Mouse (Mus musculus) liver, embryonic 13.5 days (tissue): ENCODE results near the gene Mybl2. TPM values are rescaled to one million over a fixed set of nuclear protein-coding genes. Genes with fewer than 3 reads are reported as not detected.
"Not testable (repeated sequence)": the region's sequence is repeated elsewhere in the genome, so short reads cannot be mapped to it uniquely, and the experiment has no call there.

Experiments used
- ATAC-seq: fragments of 200-750 bp; cut with Nextera tagmentation; 2 replicates; pipeline ENCODE4 v1.8.0; 2017; ENCODE audit warnings: low read depth, mild to moderate bottlenecking, moderate number of reproducible peaks, moderate library complexity
- DNase-seq: peaks from one replicate; pipeline ENCODE4 v3.0.0; 2022
- H3K27ac ChIP-seq: fragments of 300-500 bp; sonication (generic); 2 replicates; pipeline ENCODE4 v1.5.1; 2015; ENCODE audit warnings: moderate library complexity, mild to moderate bottlenecking, inconsistent platforms
- H3K27me3 ChIP-seq: fragments of 300-500 bp; sonication (generic); 2 replicates; pipeline ENCODE4 v1.6.1; 2015; ENCODE audit warnings: mild to moderate bottlenecking, inconsistent platforms
- H3K36me3 ChIP-seq: fragments of 300-500 bp; sonication (generic); 2 replicates; pipeline ENCODE4 v1.6.1; 2015; ENCODE audit warnings: mild to moderate bottlenecking, inconsistent platforms
- H3K4me1 ChIP-seq: fragments of 300-500 bp; sonication (generic); replicated peaks from 2 replicates; pipeline ENCODE4 v1.6.1; 2015; ENCODE audit warnings: inconsistent platforms
- H3K4me2 ChIP-seq: fragments of 300-500 bp; sonication (generic); 2 replicates; pipeline ENCODE4 v1.6.1; 2015; ENCODE audit warnings: inconsistent platforms, mild to moderate bottlenecking, moderate library complexity
- H3K4me3 ChIP-seq: fragments of 300-500 bp; sonication (generic); replicated peaks from 2 replicates; pipeline ENCODE4 v1.5.1; 2015; ENCODE audit warnings: mild to moderate bottlenecking, inconsistent platforms
- H3K9ac ChIP-seq: fragments of 300-500 bp; sonication (generic); 2 replicates; pipeline ENCODE4 v1.6.1; 2015; ENCODE audit warnings: mild to moderate bottlenecking, inconsistent platforms
- H3K9me3 ChIP-seq: fragments of 300-500 bp; sonication (generic); replicated peaks from 2 replicates; pipeline ENCODE4 v1.6.1; 2016; ENCODE audit warnings: inconsistent platforms
- WGBS: fragments of 180-500 bp; shearing (Covaris S2); methylation state at CpG from one replicate; pipeline ENCODE4 v1.1.7; 2015; ENCODE audit not compliant: insufficient replicate concordance; 5-methylcytosine and 5-hydroxymethylcytosine counted together
- polyA plus RNA-seq: library from polyadenylated mRNA; unstranded; fragments of >200 nt; fragmentation: Nextera tagmentation; extraction: Ambion mirVana; gene quantifications from 2 replicates; pipeline ENCODE4 v1.2.1, GENCODE M21; 2015

Mybl2 gene
- polyA plus RNA-seq, 1 experiment from 2014 or later = 45.7 TPM

DNA sequence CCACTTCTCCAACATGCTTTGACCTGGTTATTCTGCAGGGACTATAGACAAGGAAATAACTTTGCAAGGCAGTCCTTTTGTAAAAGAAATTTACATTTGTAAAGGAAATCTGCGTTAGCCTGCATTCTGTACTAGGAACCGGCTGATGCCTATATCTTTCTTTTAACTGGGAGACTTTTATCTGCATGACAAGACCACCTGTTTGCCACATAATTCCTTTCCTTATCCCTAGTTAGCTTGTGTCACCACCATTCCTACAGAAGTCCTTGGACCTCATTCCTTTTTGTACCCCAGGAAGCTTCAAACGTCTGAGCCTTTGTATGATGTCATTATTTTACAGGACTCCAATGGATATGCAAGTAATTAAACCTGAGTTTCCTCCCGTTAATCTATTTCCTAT lies 1.7 kb upstream of the Mybl2 start:
- H3K4me3 ChIP-seq = no peak overlapping the region
- no peak for DNase-seq
- peaks cover 49% of the 10 kb centered on the region for H3K4me1 ChIP-seq
- WGBS = 72% methylated on average over 4 of the region's 4 CpGs
- H3K36me3 ChIP-seq = peaks cover 6% of the 10 kb centered on the region; the same call in 1 of the 2 replicates
- no peaks in the 10 kb centered on the region for H3K27me3 ChIP-seq
- H3K27ac ChIP-seq = no peak overlapping the region
- H3K4me2 ChIP-seq = no peak overlapping the region
- ATAC-seq = no peak
- H3K9me3 ChIP-seq = no peaks in the 10 kb centered on the region
- H3K9ac ChIP-seq = no peak overlapping the region

DNA sequence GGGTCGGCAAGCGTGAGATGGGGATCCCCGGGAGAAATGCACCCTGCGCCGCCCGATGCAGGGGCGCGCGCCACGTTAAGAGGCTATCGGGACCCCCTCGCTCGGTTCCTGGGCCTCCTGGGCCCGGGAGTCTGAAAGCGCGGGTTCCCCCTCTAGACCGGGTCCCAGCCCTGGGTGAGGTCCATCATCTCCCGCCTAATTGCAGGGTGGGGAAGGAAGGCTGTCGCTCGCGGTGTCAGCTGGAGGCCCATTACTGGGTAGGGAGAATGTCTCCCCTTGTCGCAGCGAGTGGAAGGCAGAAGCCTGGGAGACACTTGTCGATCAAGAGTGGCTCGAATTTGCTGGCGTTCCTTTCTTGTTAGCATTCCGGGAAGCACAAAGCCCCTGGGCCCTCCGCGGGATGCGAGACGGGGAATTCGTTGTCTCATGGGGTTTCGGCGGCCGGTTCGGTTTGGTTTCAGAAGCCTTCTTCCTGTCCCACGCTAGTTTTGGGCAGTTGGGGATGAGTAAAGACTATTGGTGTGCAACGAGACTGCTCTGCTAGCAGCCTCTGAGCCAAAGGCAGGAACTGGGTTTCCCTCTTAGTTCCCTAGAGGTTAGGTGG lies 506 bp downstream of the Mybl2 start:
- peaks cover 27% of the 10 kb centered on the region for H3K36me3 ChIP-seq
- peaks cover 68% of the 10 kb centered on the region for H3K4me1 ChIP-seq
- WGBS = 0% methylated on average over 38 of the region's 38 CpGs
- H3K4me2 ChIP-seq = peak overlapping the region; percentile 99
- H3K4me3 ChIP-seq = peak overlapping the region; percentile 94
- H3K9ac ChIP-seq = peak overlapping the region; percentile 94
- H3K27me3 ChIP-seq = no peaks in the 10 kb centered on the region
- DNase-seq = peak; percentile 26
- peak overlapping the region; percentile 86 for H3K27ac ChIP-seq
- no peaks in the 10 kb centered on the region for H3K9me3 ChIP-seq
- ATAC-seq = peak; percentile 57

DNA sequence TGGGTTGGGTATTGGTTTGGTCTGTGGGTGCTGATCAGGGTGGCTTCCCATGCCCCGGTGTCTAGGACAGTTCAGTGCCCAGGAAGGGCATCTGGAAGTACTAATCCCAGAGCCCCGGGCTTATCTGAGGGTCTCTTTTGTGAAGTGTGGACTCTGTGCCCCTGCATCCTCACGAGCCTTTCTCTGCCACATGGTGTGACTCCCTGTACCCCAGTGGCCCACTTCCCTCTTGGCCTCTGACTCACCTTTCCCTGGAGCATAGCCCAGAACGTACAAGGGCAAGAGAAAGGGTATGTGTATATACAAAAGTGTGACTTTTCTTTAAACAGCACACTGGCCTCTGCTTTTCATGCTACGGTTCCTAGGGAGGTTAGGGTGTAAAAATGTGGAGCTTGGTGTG lies 1.2 kb downstream of the Mybl2 start:
- Histone ChIP-seq H3K4me2 (peak overlapping the region; percentile 99), H3K27me3 (no peaks in the 10 kb centered on the region), H3K9ac (peak overlapping the region; percentile 94), H3K36me3 (peaks cover 33% of the 10 kb centered on the region), H3K4me3 (peak overlapping the region; percentile 94), H3K27ac (0 out of 2 replicates have a peak overlapping the region, but pooled peaks have one; percentile 48), H3K4me1 (peaks cover 74% of the 10 kb centered on the region), H3K9me3 (no peaks in the 10 kb centered on the region)
- DNase-seq (no peak), ATAC-seq (no peak)
- WGBS = 21% methylated on average over 5 of the region's 5 CpGs

DNA sequence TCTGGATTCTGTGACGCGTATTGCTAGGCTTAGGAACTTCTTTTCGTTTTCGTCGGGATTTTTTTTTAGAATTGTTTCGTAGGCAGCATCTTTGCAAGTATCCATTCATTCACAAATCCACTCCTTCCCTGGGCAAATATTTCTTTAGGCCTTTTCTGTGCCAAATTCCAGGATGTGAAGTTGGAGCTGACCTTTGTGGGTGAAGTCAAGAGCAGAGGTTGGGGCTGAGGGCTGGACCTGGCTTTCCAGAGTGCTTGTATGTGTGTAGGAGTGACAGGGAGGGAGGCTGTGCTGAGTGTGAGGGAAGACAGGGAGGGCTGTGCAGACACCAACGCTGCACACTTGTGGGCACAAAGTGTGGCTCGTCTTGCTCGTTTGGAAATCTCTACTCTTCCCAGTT lies 2.1 kb downstream of the Mybl2 start:
- Histone ChIP-seq H3K4me3 (peak overlapping the region; percentile 94), H3K4me2 (peak overlapping the region; percentile 99), H3K36me3 (peaks cover 41% of the 10 kb centered on the region), H3K4me1 (peaks cover 80% of the 10 kb centered on the region), H3K27ac (peak overlapping the region; percentile 48; the same call in 1 of the 2 replicates), H3K9me3 (no peaks in the 10 kb centered on the region), H3K9ac (peak overlapping the region; percentile 94), H3K27me3 (no peaks in the 10 kb centered on the region)
- ATAC-seq (no peak), DNase-seq (no peak)
- WGBS = 83% methylated on average over 9 of the region's 9 CpGs

- H3K27ac ChIP-seq = not testable (repeated sequence)
- H3K4me2 ChIP-seq = peak overlapping the region; percentile 17; the same call in 1 of the 2 replicates
Observed at GRCm38 (mm10) chr2:163058981-163059380, 4.5 kb downstream of the Mybl2 start.

GRCm38 (mm10) chr2:163060630-163061029 lies 6.1 kb downstream of the Mybl2 start:
- no peak overlapping the region for H3K9ac ChIP-seq
- no peaks in the 10 kb centered on the region for H3K9me3 ChIP-seq
- no peaks in the 10 kb centered on the region for H3K27me3 ChIP-seq
- WGBS = 52% methylated on average over 6 of the region's 6 CpGs
- ATAC-seq = no peak
- H3K4me3 ChIP-seq = no peak overlapping the region
- peak overlapping the region; percentile 34; the same call in 1 of the 2 replicates for H3K27ac ChIP-seq
- no peak for DNase-seq
- H3K4me1 ChIP-seq = peaks cover 57% of the 10 kb centered on the region
- peaks cover 82% of the 10 kb centered on the region for H3K36me3 ChIP-seq
- H3K4me2 ChIP-seq = no peak overlapping the region

More at GRCm38 (mm10) chr2:163058981-163059380, 4.5 kb downstream of the Mybl2 start:
- 79% methylated on average over 7 of the region's 7 CpGs for WGBS
- peaks cover 65% of the 10 kb centered on the region for H3K36me3 ChIP-seq
- not testable (repeated sequence) for DNase-seq, H3K4me3 ChIP-seq, H3K27me3 ChIP-seq, ATAC-seq, H3K9me3 ChIP-seq, H3K9ac ChIP-seq
- peaks cover 65% of the 10 kb centered on the region for H3K4me1 ChIP-seq

GRCm38 (mm10) chr2:163061203-163062118 lies 7.0 kb downstream of the Mybl2 start:
- 43% methylated on average over 8 of the region's 8 CpGs for WGBS
- Histone ChIP-seq H3K27me3 (no peaks in the 10 kb centered on the region), H3K36me3 (peaks cover 90% of the 10 kb centered on the region), H3K27ac (peak overlapping the region; percentile 16; the same call in 1 of the 2 replicates), H3K4me1 (peaks cover 49% of the 10 kb centered on the region), H3K4me2 (no peak overlapping the region), H3K9me3 (no peaks in the 10 kb centered on the region), H3K4me3 (no peak overlapping the region), H3K9ac (no peak overlapping the region)
- DNase-seq (no peak), ATAC-seq (no peak)

- DNase-seq = no peak
- no peaks in the 10 kb centered on the region for H3K9me3 ChIP-seq
- peaks cover 95% of the 10 kb centered on the region for H3K36me3 ChIP-seq
- no peak overlapping the region for H3K4me3 ChIP-seq
- no peak overlapping the region for H3K4me2 ChIP-seq
- WGBS = 76% methylated on average over 6 of the region's 6 CpGs
- H3K27me3 ChIP-seq = no peaks in the 10 kb centered on the region
- no peak overlapping the region for H3K27ac ChIP-seq
- peaks cover 43% of the 10 kb centered on the region for H3K4me1 ChIP-seq
- H3K9ac ChIP-seq = no peak overlapping the region
- no peak for ATAC-seq
Observed at GRCm38 (mm10) chr2:163062119-163062508, 7.6 kb downstream of the Mybl2 start.

- peaks cover 2% of the 10 kb centered on the region for H3K4me1 ChIP-seq
- H3K4me3 ChIP-seq = no peak overlapping the region
- no peaks in the 10 kb centered on the region for H3K27me3 ChIP-seq
- H3K9me3 ChIP-seq = no peaks in the 10 kb centered on the region
- H3K9ac ChIP-seq = no peak overlapping the region
- no peak for DNase-seq
- H3K4me2 ChIP-seq = no peak overlapping the region
- ATAC-seq = no peak
- 83% methylated on average over 6 of the region's 6 CpGs for WGBS
- no peak overlapping the region for H3K27ac ChIP-seq
- peaks cover 100% of the 10 kb centered on the region for H3K36me3 ChIP-seq
Observed at GRCm38 (mm10) chr2:163066326-163066725, 11.8 kb downstream of the Mybl2 start.

GRCm38 (mm10) chr2:163067233-163067632 lies 12.7 kb downstream of the Mybl2 start:
- no peaks in the 10 kb centered on the region for H3K9me3 ChIP-seq
- ATAC-seq = no peak
- H3K9ac ChIP-seq = no peak overlapping the region
- H3K4me2 ChIP-seq = no peak overlapping the region
- no peaks in the 10 kb centered on the region for H3K4me1 ChIP-seq
- no peak overlapping the region for H3K27ac ChIP-seq
- H3K27me3 ChIP-seq = no peaks in the 10 kb centered on the region
- DNase-seq = no peak
- H3K36me3 ChIP-seq = peaks cover 100% of the 10 kb centered on the region
- H3K4me3 ChIP-seq = no peak overlapping the region
- 72% methylated on average over 1 of the region's 1 CpGs for WGBS

GRCm38 (mm10) chr2:163070213-163070612 lies 15.7 kb downstream of the Mybl2 start:
- peaks cover 99% of the 10 kb centered on the region for H3K36me3 ChIP-seq
- no peak overlapping the region for H3K27ac ChIP-seq
- H3K27me3 ChIP-seq = no peaks in the 10 kb centered on the region
- no peaks in the 10 kb centered on the region for H3K4me1 ChIP-seq
- no peak overlapping the region for H3K4me3 ChIP-seq
- WGBS = 89% methylated on average over 3 of the region's 3 CpGs
- no peak overlapping the region for H3K4me2 ChIP-seq
- no peaks in the 10 kb centered on the region for H3K9me3 ChIP-seq
- no peak overlapping the region for H3K9ac ChIP-seq
- DNase-seq (no peak), ATAC-seq (no peak)
